Mouse (Mus musculus): ENCODE measurements around the gene Tmx1. TPM values are rescaled to one million over a fixed set of nuclear protein-coding genes. Genes with fewer than 3 reads are reported as not detected.

Gene Tmx1
- polyA plus RNA-seq (2016; fragmentation: Nextera tagmentation; extraction: Ambion mirVana) = 87.6 and 92.4 TPM in 2 replicates

DNA sequence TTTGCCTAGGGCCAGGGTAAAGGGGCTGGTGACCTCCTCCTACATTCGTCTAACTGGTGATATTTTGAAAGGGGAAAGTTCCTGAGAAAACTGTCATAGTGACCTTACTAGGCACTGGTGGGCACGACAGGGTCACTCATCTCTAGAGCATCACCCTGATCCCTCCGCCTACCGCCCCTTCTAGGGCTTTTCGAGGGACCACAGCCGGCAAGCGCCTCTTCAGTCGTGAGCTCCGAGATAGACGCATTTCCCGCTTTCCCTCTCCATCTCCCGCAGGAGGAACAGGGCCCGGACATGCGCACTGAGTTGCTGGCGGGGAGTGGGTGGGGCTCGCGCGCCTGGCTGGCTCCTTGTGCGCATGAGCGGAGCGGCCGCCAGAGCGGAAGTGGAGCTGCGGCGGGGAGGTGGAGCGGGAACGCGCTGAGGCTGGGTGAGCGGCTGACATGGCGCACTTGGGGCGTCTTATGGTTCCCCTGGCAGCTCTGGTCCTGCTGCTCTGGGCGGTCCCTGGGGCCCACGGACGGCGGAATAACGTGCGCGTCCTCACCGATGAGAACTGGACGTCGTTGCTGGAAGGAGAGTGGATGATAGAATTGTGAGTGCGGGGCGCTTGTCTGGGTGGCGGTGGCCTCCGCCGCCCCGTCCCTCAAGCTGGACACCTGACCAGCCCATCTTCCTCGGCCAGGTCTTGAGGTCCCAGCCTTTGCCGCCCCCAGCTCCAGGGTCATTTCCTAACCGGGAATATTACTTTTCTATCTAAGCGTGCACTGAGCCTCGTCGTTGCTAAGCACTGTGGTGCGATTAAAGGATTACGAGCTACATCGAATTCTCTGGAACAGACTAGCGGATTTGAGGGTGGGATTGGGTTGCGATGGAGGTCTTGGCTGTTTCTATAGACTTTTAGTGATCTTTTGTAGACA, at the start of gene Tmx1:
Gene Tmx1, plus strand, starts transcription at position 370 of the 920 bp plus-strand sequence.
- peak within 1 kb of the TSS; percentile 95 for H3K9ac ChIP-seq
- H3K36me3 ChIP-seq = peaks cover 6% of the 10 kb centered on the region
- peak; percentile 98 for ATAC-seq (ENCODE audit: insufficient number of reproducible peaks, low FRiP score)
- WGBS = under 1% methylated on average over 58 of the region's 58 CpGs
- peak within 1 kb of the TSS; percentile 89 for H3K27ac ChIP-seq (ENCODE audit: poor library complexity, severe bottlenecking)
- H3K4me1 ChIP-seq (replicated peaks) = peaks cover 16% of the 10 kb centered on the region
- H3K27me3 ChIP-seq (replicated peaks) = no peaks in the 10 kb centered on the region
- H3K4me3 ChIP-seq = peak within 1 kb of the TSS; percentile 93
- peak within 1 kb of the TSS; percentile 75 for H3K4me2 ChIP-seq
- no peaks in the 10 kb centered on the region for H3K9me3 ChIP-seq (replicated peaks)

DNA sequence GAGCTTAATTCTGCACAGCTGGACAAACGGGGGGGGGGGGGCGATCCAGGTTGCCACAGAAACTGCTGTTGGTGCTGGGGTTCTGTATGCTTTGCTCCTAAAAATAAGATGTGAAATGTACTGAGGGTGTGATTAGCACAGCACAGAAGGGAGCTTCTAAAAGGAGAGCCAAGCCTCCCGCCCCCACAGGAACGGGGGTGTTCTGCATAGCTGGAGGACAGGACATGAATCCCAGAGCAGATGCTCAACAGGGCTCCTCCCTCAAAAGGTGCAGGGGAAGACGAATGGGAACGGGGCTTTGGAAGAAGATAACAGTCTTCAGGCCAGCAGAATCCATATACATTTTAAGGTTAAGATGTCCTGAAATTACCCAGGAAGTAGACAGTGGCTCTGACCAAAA, 48.6 kb upstream of the Tmx1 start:
- H3K4me1 ChIP-seq (replicated peaks) = no peaks in the 10 kb centered on the region
- 54% methylated on average over 6 of the region's 6 CpGs for WGBS
- no peaks in the 10 kb centered on the region for H3K36me3 ChIP-seq

DNA sequence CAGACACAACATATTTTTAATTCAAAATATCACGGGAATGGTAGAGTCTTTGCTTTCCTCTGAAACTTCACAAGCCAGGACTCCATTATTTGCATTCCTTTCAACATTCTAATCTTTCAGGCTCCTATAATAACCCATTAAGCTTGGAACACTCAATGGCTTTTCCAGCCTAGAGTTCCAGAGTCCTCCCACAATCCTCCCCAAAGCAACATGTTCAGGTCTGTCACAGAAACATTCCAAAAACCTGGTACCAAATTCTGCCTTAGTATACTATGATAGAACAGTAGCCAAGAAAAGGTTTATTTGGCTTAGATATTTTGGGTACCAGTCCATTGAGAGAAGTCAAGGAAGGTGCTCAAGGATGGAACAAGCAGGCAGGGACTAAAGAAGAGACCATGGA, 44.5 kb upstream of the Tmx1 start:
- Histone ChIP-seq H3K4me3 (no peak overlapping the region), H3K27me3 (replicated peaks) (no peaks in the 10 kb centered on the region), H3K9ac (no peak overlapping the region), H3K4me1 (replicated peaks) (no peaks in the 10 kb centered on the region), H3K27ac (ENCODE audit: poor library complexity, severe bottlenecking) (no peak overlapping the region), H3K36me3 (no peaks in the 10 kb centered on the region), H3K4me2 (no peak overlapping the region), H3K9me3 (replicated peaks) (no peaks in the 10 kb centered on the region)
- ATAC-seq (ENCODE audit: insufficient number of reproducible peaks, low FRiP score) = no peak
- WGBS = 68% methylated on average over 1 of the region's 1 CpGs

More for the DNA sequence above, 48.6 kb upstream of the Tmx1 start:
- H3K4me2 ChIP-seq = no peak overlapping the region
- ATAC-seq (ENCODE audit: insufficient number of reproducible peaks, low FRiP score) = no peak
- H3K4me3 ChIP-seq = no peak overlapping the region
- no peak overlapping the region for H3K27ac ChIP-seq (ENCODE audit: poor library complexity, severe bottlenecking)
- no peaks in the 10 kb centered on the region for H3K9me3 ChIP-seq (replicated peaks)
- H3K9ac ChIP-seq = no peak overlapping the region
- H3K27me3 ChIP-seq (replicated peaks) = no peaks in the 10 kb centered on the region

GRCm38 (mm10) chr12:70409600-70409999, 43.3 kb upstream of the Tmx1 start:
- H3K27me3 ChIP-seq (replicated peaks) = no peaks in the 10 kb centered on the region
- no peak overlapping the region for H3K27ac ChIP-seq (ENCODE audit: poor library complexity, severe bottlenecking)
- H3K36me3 ChIP-seq = no peaks in the 10 kb centered on the region
- no peak overlapping the region for H3K4me2 ChIP-seq
- no peak for ATAC-seq (ENCODE audit: insufficient number of reproducible peaks, low FRiP score)
- no peak overlapping the region for H3K9ac ChIP-seq
- H3K9me3 ChIP-seq (replicated peaks) = no peaks in the 10 kb centered on the region
- WGBS = 75% methylated on average over 2 of the region's 2 CpGs
- H3K4me3 ChIP-seq = no peak overlapping the region
- H3K4me1 ChIP-seq (replicated peaks) = no peaks in the 10 kb centered on the region

DNA sequence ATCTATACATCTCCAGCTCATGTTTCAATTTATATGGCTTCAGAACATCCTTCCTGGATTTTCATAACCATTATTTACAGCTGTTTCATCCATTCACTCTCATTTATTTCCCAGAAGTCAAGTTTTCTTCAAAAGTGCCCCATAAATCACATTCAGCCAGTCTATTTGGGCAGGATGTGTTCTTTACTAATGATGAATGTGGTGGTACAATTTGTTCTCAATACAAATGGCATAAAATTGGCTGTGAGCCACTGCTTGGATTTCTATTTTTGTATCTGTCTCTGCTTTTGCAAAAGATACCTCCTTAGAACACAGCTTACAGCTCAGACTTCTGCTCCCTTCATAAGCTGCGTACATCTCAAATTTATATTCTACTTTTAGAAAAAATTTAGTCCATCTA, 32.7 kb upstream of the Tmx1 start:
- no peaks in the 10 kb centered on the region for H3K4me1 ChIP-seq (replicated peaks)
- H3K36me3 ChIP-seq = no peaks in the 10 kb centered on the region
- WGBS = 82% methylated on average over 1 of the region's 1 CpGs
- no peak for ATAC-seq (ENCODE audit: insufficient number of reproducible peaks, low FRiP score)
- H3K4me2 ChIP-seq = no peak overlapping the region
- no peak overlapping the region for H3K27ac ChIP-seq (ENCODE audit: poor library complexity, severe bottlenecking)
- H3K9ac ChIP-seq = no peak overlapping the region
- no peaks in the 10 kb centered on the region for H3K9me3 ChIP-seq (replicated peaks)
- H3K27me3 ChIP-seq (replicated peaks) = no peaks in the 10 kb centered on the region
- H3K4me3 ChIP-seq = no peak overlapping the region

- Histone ChIP-seq H3K27me3 (replicated peaks) (no peaks in the 10 kb centered on the region), H3K4me1 (replicated peaks) (no peaks in the 10 kb centered on the region), H3K36me3 (no peaks in the 10 kb centered on the region), H3K4me3 (no peak overlapping the region), H3K4me2 (no peak overlapping the region), H3K9ac (no peak overlapping the region), H3K27ac (ENCODE audit: poor library complexity, severe bottlenecking) (no peak overlapping the region), H3K9me3 (replicated peaks) (no peaks in the 10 kb centered on the region)
- WGBS = 87% methylated on average over 3 of the region's 3 CpGs
- no peak for ATAC-seq (ENCODE audit: insufficient number of reproducible peaks, low FRiP score)
These were observed 31.9 kb upstream of the Tmx1 start for GRCm38 (mm10) chr12:70421028-70421427.

GRCm38 (mm10) chr12:70422322-70423118, 30.4 kb upstream of the Tmx1 start:
- no peak overlapping the region for H3K9ac ChIP-seq
- no peaks in the 10 kb centered on the region for H3K36me3 ChIP-seq
- no peaks in the 10 kb centered on the region for H3K4me1 ChIP-seq (replicated peaks)
- no peak for ATAC-seq (ENCODE audit: insufficient number of reproducible peaks, low FRiP score)
- no peak overlapping the region for H3K4me2 ChIP-seq
- no peak overlapping the region for H3K27ac ChIP-seq (ENCODE audit: poor library complexity, severe bottlenecking)
- no peak overlapping the region for H3K4me3 ChIP-seq
- 80% methylated on average over 9 of the region's 9 CpGs for WGBS
- H3K27me3 ChIP-seq (replicated peaks) = no peaks in the 10 kb centered on the region
- H3K9me3 ChIP-seq (replicated peaks) = no peaks in the 10 kb centered on the region

- Histone ChIP-seq H3K27me3 (replicated peaks) (no peaks in the 10 kb centered on the region), H3K27ac (ENCODE audit: poor library complexity, severe bottlenecking) (no peak overlapping the region), H3K36me3 (no peaks in the 10 kb centered on the region), H3K9ac (no peak overlapping the region), H3K4me1 (replicated peaks) (no peaks in the 10 kb centered on the region; the same call in 1 of the 2 replicates), H3K9me3 (replicated peaks) (no peaks in the 10 kb centered on the region), H3K4me3 (no peak overlapping the region), H3K4me2 (no peak overlapping the region)
- WGBS = 82% methylated on average over 3 of the region's 3 CpGs
- ATAC-seq (ENCODE audit: insufficient number of reproducible peaks, low FRiP score) = no peak
These were observed 25.0 kb upstream of the Tmx1 start for GRCm38 (mm10) chr12:70427885-70428284.

- no peaks in the 10 kb centered on the region; the same call in 1 of the 2 replicates for H3K4me1 ChIP-seq (replicated peaks)
- no peaks in the 10 kb centered on the region for H3K27me3 ChIP-seq (replicated peaks)
- no peak for ATAC-seq (ENCODE audit: insufficient number of reproducible peaks, low FRiP score)
- WGBS = 73% methylated on average over 4 of the region's 4 CpGs
- no peaks in the 10 kb centered on the region for H3K36me3 ChIP-seq
- H3K9me3 ChIP-seq (replicated peaks) = no peaks in the 10 kb centered on the region
- no peak overlapping the region for H3K4me2 ChIP-seq
- no peak overlapping the region for H3K9ac ChIP-seq
- no peak overlapping the region for H3K4me3 ChIP-seq
- H3K27ac ChIP-seq (ENCODE audit: poor library complexity, severe bottlenecking) = no peak overlapping the region
These were observed 23.3 kb upstream of the Tmx1 start for GRCm38 (mm10) chr12:70429637-70430036.

DNA sequence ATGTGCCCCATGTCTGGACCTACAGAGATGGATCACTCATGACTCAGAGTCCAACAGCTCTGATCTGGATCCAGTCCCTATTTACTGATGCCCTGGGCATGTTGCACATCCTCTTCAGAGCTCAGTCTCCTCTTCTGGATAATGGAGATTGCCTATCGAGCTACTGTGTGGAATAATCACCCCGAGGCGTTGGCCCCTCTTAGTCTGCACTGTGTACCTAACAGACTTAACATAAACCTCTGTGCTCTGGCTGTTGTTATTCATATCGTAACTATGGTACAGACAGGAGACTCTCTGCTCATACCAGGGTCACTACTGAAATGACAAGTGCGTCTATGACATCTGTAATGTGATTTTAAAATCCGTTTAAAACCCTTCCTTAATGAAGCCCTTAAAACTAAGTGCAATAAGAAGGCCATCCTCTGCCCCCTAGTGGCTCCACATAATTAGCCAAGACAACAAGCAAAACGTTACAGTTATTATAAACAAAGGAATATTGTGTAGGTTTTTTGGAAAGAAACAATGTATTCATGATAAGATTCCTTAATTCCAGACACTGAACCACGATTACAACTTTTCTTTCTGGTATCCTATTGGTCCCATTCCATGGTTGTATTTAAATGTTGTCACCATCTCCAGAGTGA, 22.5 kb upstream of the Tmx1 start:
- Histone ChIP-seq H3K4me3 (no peak overlapping the region), H3K4me1 (replicated peaks) (no peaks in the 10 kb centered on the region; the same call in 1 of the 2 replicates), H3K36me3 (no peaks in the 10 kb centered on the region), H3K9ac (no peak overlapping the region), H3K27ac (ENCODE audit: poor library complexity, severe bottlenecking) (no peak overlapping the region), H3K4me2 (no peak overlapping the region), H3K27me3 (replicated peaks) (no peaks in the 10 kb centered on the region), H3K9me3 (replicated peaks) (no peaks in the 10 kb centered on the region)
- 38% methylated on average over 8 of the region's 8 CpGs for WGBS
- ATAC-seq (ENCODE audit: insufficient number of reproducible peaks, low FRiP score) = no peak

DNA sequence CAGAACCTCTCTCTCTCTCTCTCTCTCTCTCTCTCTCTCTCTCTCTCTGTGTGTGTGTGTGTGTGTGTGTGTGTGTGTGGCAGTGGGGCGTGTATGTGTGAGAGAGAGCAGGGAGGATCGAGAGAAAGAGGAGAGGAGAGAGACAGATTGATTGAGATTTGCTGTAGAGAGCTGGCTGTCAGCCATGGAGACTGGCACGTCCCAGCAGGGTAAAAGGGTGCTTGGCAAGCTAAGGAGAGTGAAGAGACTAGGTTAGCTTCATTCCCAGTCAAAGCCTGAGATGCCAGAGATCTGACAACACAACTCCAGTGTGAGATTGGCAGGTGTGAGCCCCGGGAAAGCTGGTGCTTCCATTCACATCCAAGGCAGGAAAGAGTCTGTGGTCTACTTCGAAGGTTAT, 21.5 kb upstream of the Tmx1 start:
- no peaks in the 10 kb centered on the region for H3K36me3 ChIP-seq
- H3K9ac ChIP-seq = no peak overlapping the region
- no peak overlapping the region for H3K27ac ChIP-seq (ENCODE audit: poor library complexity, severe bottlenecking)
- H3K27me3 ChIP-seq (replicated peaks) = no peaks in the 10 kb centered on the region
- WGBS = 60% methylated on average over 4 of the region's 5 CpGs
- H3K4me2 ChIP-seq = no peak overlapping the region
- no peak overlapping the region for H3K4me3 ChIP-seq
- ATAC-seq (ENCODE audit: insufficient number of reproducible peaks, low FRiP score) = no peak
- no peaks in the 10 kb centered on the region for H3K9me3 ChIP-seq (replicated peaks)
- H3K4me1 ChIP-seq (replicated peaks) = no peaks in the 10 kb centered on the region; the same call in 1 of the 2 replicates

Data from heart, embryonic 12.5 days (tissue).